Mouse (Mus musculus) liver, embryonic 14.5 days (tissue): ENCODE measurements around the gene Ccdc28a.

Experiments
- CTCF ChIP-seq: IDR thresholded peaks from 2 replicates; pipeline ENCODE4 v1.5.1; 2016; ENCODE audit warnings: antibody characterized with exemption, low read depth, control low read depth
- EP300 ChIP-seq: IDR thresholded peaks from 2 replicates; pipeline ENCODE4 v1.6.1; 2016; ENCODE audit warnings: antibody characterized with exemption, low read depth

- peak; percentile 28 for TF ChIP-seq CTCF
- TF ChIP-seq EP300 = no peak
These were observed at the start of gene Ccdc28a for GRCm38 (mm10) chr10:18234560-18235401.
